Mouse (Mus musculus) E14TG2a.4 (cell line): ENCODE results near the gene Ifitm3.

Experiments used
- CTCF ChIP-seq: conservative IDR thresholded peaks from 2 replicates; pipeline ENCODE4 v1.5.1; 2014; ENCODE audit warnings: low read length
- NANOG ChIP-seq: IDR thresholded peaks from 2 replicates; pipeline ENCODE4 v1.6.1; 2014; ENCODE audit warnings: borderline replicate concordance, low read length, mixed read lengths
- POU5F1 ChIP-seq: IDR thresholded peaks from 2 replicates; pipeline ENCODE4 v1.6.1; 2014; ENCODE audit warnings: low read length, borderline replicate concordance

GRCm38 (mm10) chr7:140967862-140968591 lies 42.5 kb downstream of the Ifitm3 start:
- TF ChIP-seq CTCF: no peak
- TF ChIP-seq POU5F1: no peak
- TF ChIP-seq NANOG: no peak
